Mouse (Mus musculus): ENCODE measurements at regions not wholly inside any gene's neighbourhood (a gene's known extent, or its start where the extent isn't known, plus 50 kb on each side); places are given as distances from the start of the nearest gene placed in this dataset.

- TF ChIP-seq CTCF (IDR thresholded peaks at IDR 0.05; ENCODE audit: low read depth, low read length): no peak
- no peak for TF ChIP-seq POLR2A (IDR thresholded peaks at IDR 0.05; ENCODE audit: insufficient read depth, low read length)
- TF ChIP-seq EP300 (IDR thresholded peaks at IDR 0.05; ENCODE audit: insufficient read depth, low read depth, low read length): no peak
These were observed 55.3 kb upstream of the Slc30a5 start for GRCm38 (mm10) chr13:100888481-100888880.

Data from ES-Bruce4 (cell line).